Mouse (Mus musculus) ES-E14 (cell line): ENCODE measurements around the gene Ncaph.
A peak's percentile ranks its signal among the peaks of the same experiment; 100 is the strongest.

Experiments used
- CHD2 ChIP-seq: IDR thresholded peaks from 2 replicates; pipeline ENCODE4 v1.6.1; 2014; ENCODE audit warnings: mild to moderate bottlenecking, low read depth, low read length, inconsistent platforms
- MAFK ChIP-seq: IDR thresholded peaks from 2 replicates; pipeline ENCODE4 v1.6.1; 2014; ENCODE audit warnings: mild to moderate bottlenecking, low read depth, low read length, inconsistent platforms; ENCODE audit not compliant: insufficient read depth
- ZC3H11A ChIP-seq: IDR thresholded peaks from 2 replicates; pipeline ENCODE4 v1.6.1; 2012; ENCODE audit warnings: low read depth, mild to moderate bottlenecking, inconsistent platforms, low read length, borderline replicate concordance
- ZNF384 ChIP-seq: IDR thresholded peaks from 2 replicates; pipeline ENCODE4 v1.6.1; 2012; ENCODE audit warnings: low read depth, low read length, inconsistent platforms

DNA sequence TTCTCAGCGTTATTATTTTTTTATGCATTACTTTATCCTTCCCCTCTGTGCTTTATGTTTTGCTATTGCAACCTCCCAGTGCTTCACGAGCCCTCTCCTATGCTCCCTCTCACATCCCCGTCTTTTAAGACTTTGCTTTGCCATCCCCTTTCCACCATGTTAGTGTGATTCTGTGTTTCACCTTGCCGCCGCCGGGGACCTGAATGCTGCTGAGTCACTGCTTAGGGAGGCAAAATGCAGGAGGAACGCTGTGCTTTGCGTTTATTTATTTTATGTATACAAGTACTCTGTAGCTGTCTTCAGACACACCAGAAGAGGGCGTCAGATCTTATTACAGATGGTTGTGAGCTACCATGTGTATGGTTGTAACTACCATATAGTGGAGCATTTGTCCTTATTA lies 56.1 kb downstream of the Ncaph start:
- no peak for TF ChIP-seq ZNF384
- TF ChIP-seq MAFK = peak; percentile 89
- no peak for TF ChIP-seq CHD2
- no peak for TF ChIP-seq ZC3H11A
